Mouse (Mus musculus) liver, adult 2 months (tissue): ENCODE results near the gene Hacd4. TPM values are rescaled to one million over a fixed set of nuclear protein-coding genes. Genes with fewer than 3 reads are reported as not detected.

Source experiments
- DNase-seq: peaks from one replicate; pipeline ENCODE4 v3.0.0-alpha.2; 2011; ENCODE audit warnings: low read depth, low spot score; ENCODE audit errors: extremely low read depth
- H3K27ac ChIP-seq: fragments of 200-500 bp; replicated peaks from 2 replicates; pipeline ENCODE4 v1.5.1; 2012; ENCODE audit warnings: low read depth, mild to moderate bottlenecking, control low read depth, inconsistent platforms, low read length; ENCODE audit not compliant: insufficient read depth
- H3K27me3 ChIP-seq: fragments of 200-500 bp; 2 replicates; pipeline ENCODE4 v1.6.1; 2012; ENCODE audit warnings: mild to moderate bottlenecking, moderate library complexity, low read length, inconsistent platforms; ENCODE audit not compliant: control insufficient read depth, insufficient read depth
- H3K36me3 ChIP-seq: fragments of 200-500 bp; 2 replicates; pipeline ENCODE4 v1.6.1; 2012; ENCODE audit warnings: low read length, inconsistent platforms; ENCODE audit not compliant: control insufficient read depth, insufficient read depth
- H3K4me1 ChIP-seq: fragments of 200-500 bp; 2 replicates; pipeline ENCODE4 v1.6.1; 2011; ENCODE audit warnings: low read length; ENCODE audit not compliant: control insufficient read depth, insufficient read depth
- H3K4me3 ChIP-seq: fragments of 200-500 bp; 2 replicates; pipeline ENCODE4 v1.5.1; 2011; ENCODE audit warnings: low read depth, mild to moderate bottlenecking, control low read depth, low read length, moderate library complexity; ENCODE audit not compliant: insufficient read depth
- H3K79me2 ChIP-seq: fragments of 200-500 bp; 2 replicates; pipeline ENCODE4 v1.6.1; 2012; ENCODE audit warnings: inconsistent platforms, mild to moderate bottlenecking, low read length, moderate library complexity; ENCODE audit not compliant: control insufficient read depth, insufficient read depth
- H3K9ac ChIP-seq: fragments of 200-500 bp; 2 replicates; pipeline ENCODE4 v1.6.1; 2012; ENCODE audit warnings: low read depth, mild to moderate bottlenecking, control low read depth, inconsistent platforms, low read length
- CTCF ChIP-seq: fragments of 200-500 bp; IDR thresholded peaks from 2 replicates; pipeline ENCODE4 v1.5.1; 2011; ENCODE audit warnings: low read depth, low read length, control low read depth
- POLR2A ChIP-seq: fragments of 200-500 bp; IDR thresholded peaks from 2 replicates; pipeline ENCODE4 v1.6.1; 2011; ENCODE audit warnings: low read length, control low read depth; ENCODE audit not compliant: insufficient read depth; ENCODE audit errors: extremely low read depth
- WGBS: fragments of 180-500 bp; shearing (Covaris S2); methylation state at CpG from one replicate; pipeline ENCODE4 v1.1.7; 2018; 5-methylcytosine and 5-hydroxymethylcytosine counted together
- polyA plus RNA-seq: library from polyadenylated mRNA; depleted of rRNA; stranded (reverse); fragments of >200 nt; gene quantifications from 2 replicates; pipeline ENCODE4 v1.2.3, GENCODE M21; 2012
- total RNA-seq: library from RNA; depleted of rRNA; stranded (reverse); fragments of >200 nt; gene quantifications from 2 replicates; pipeline ENCODE4 v1.2.3, GENCODE M21; 2014

The Hacd4 gene
- total and polyA plus RNA-seq, 2 experiments: 0.27 to 1.8 TPM

GRCm38 (mm10) chr4:88461315-88461714, 22.6 kb upstream of the Hacd4 start:
- DNase-seq: no peak
- no peak overlapping the region for H3K9ac ChIP-seq
- H3K36me3 ChIP-seq: no peaks in the 10 kb centered on the region
- H3K4me1 ChIP-seq: no peaks in the 10 kb centered on the region
- no peaks in the 10 kb centered on the region for H3K27me3 ChIP-seq
- H3K27ac ChIP-seq: no peak overlapping the region
- no peaks in the 10 kb centered on the region for H3K79me2 ChIP-seq
- no peak overlapping the region for H3K4me3 ChIP-seq
- 81% methylated on average over 2 of the region's 2 CpGs for WGBS
- no peak for TF ChIP-seq POLR2A
- no peak for TF ChIP-seq CTCF

GRCm38 (mm10) chr4:88458673-88459072, 19.9 kb upstream of the Hacd4 start:
- H3K9ac ChIP-seq: no peak overlapping the region
- H3K36me3 ChIP-seq: no peaks in the 10 kb centered on the region
- DNase-seq: no peak
- no peak overlapping the region for H3K27ac ChIP-seq
- no peak overlapping the region for H3K4me3 ChIP-seq
- H3K27me3 ChIP-seq: no peaks in the 10 kb centered on the region
- WGBS: 70% methylated on average over 2 of the region's 2 CpGs
- H3K4me1 ChIP-seq: no peaks in the 10 kb centered on the region
- TF ChIP-seq POLR2A: no peak
- TF ChIP-seq CTCF: no peak
- H3K79me2 ChIP-seq: no peaks in the 10 kb centered on the region

- Histone ChIP-seq H3K4me1 (no peaks in the 10 kb centered on the region), H3K9ac (no peak overlapping the region), H3K27ac (no peak overlapping the region), H3K27me3 (no peaks in the 10 kb centered on the region), H3K4me3 (no peak overlapping the region), H3K36me3 (no peaks in the 10 kb centered on the region), H3K79me2 (no peaks in the 10 kb centered on the region)
- DNase-seq: no peak
- 88% methylated on average over 1 of the region's 1 CpGs for WGBS
- no peak for TF ChIP-seq POLR2A
- no peak for TF ChIP-seq CTCF
Measured at GRCm38 (mm10) chr4:88458093-88458492, 19.4 kb upstream of the Hacd4 start.

DNA sequence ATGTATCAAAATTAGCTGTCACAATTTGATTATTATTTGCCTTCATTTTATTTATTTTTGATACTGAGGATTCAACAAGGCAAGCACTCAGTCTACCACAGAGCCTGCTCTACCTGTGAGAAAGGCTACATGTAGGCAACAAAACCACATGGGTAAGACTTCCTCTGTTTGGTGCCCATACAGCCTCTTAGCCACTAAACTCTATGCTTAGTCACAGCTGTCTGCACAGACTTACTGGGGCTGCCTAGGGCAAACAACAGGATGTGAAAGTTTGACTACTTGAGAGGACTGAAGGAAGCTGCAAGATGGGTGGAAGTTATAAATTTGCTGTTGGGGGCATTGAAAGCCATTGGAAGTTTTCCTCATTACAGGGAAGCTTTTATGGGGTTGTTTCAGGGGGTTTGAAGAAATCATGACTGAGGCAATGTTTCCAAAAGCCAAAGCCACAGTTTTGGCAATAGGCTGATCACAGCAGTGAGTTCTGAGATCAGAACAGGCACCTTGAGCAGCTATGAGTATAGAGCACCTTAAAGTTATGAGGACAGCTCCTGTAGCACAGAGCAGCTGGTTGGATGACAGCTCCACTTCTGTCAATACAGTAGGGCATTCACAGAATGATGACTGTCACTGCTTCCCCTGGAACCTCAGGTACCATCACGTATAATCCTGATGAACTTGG, 11.5 kb upstream of the Hacd4 start:
- Histone ChIP-seq H3K4me1 (no peaks in the 10 kb centered on the region), H3K27ac (no peak overlapping the region), H3K27me3 (no peaks in the 10 kb centered on the region), H3K36me3 (no peaks in the 10 kb centered on the region), H3K4me3 (no peak overlapping the region), H3K79me2 (no peaks in the 10 kb centered on the region), H3K9ac (no peak overlapping the region)
- WGBS: 75% methylated on average over 1 of the region's 1 CpGs
- peak; percentile 19 for DNase-seq
- TF ChIP-seq POLR2A: no peak
- TF ChIP-seq CTCF: no peak

DNA sequence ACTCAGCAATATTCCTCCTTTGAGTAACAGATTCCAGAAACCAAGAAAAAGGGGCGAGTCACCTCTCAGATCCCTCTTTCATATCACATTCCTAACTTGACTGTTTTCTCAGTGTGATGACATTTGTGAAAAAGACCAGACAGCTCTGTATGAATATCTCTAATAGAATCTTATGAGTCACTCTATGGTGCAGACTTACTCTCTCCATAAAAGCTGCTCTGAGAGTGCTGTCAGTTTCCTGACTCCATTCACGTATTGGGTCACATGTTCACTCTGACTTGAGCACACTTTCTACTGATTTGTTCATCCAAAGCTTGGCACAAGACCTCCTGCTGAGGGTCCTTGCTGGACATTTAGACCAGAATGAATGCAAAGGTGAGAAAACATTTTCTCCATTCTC, 10.2 kb upstream of the Hacd4 start:
- 87% methylated on average over 2 of the region's 2 CpGs for WGBS
- no peak for TF ChIP-seq POLR2A
- no peak for TF ChIP-seq CTCF
- H3K36me3 ChIP-seq: no peaks in the 10 kb centered on the region

GRCm38 (mm10) chr4:88440814-88441213, 2.1 kb upstream of the Hacd4 start:
- TF ChIP-seq POLR2A: no peak
- TF ChIP-seq CTCF: no peak
- Histone ChIP-seq H3K4me1 (no peaks in the 10 kb centered on the region; the same call in 1 of the 2 replicates), H3K79me2 (no peaks in the 10 kb centered on the region), H3K9ac (no peak overlapping the region), H3K27ac (no peak overlapping the region), H3K36me3 (no peaks in the 10 kb centered on the region), H3K4me3 (no peak overlapping the region), H3K27me3 (no peaks in the 10 kb centered on the region)
- 88% methylated on average over 7 of the region's 7 CpGs for WGBS
- DNase-seq: no peak

More for the DNA sequence above, 10.2 kb upstream of the Hacd4 start:
- Histone ChIP-seq H3K9ac (no peak overlapping the region), H3K4me1 (no peaks in the 10 kb centered on the region), H3K4me3 (no peak overlapping the region), H3K27ac (no peak overlapping the region), H3K79me2 (no peaks in the 10 kb centered on the region), H3K27me3 (no peaks in the 10 kb centered on the region)
- no peak for DNase-seq
